Mouse (Mus musculus) ES-E14 (cell line): ENCODE data around the gene Thrb. TPM values are rescaled to one million over a fixed set of nuclear protein-coding genes. Genes with fewer than 3 reads are reported as not detected.

Experiments
- DNase-seq: peaks from one replicate; pipeline ENCODE4 v3.0.0-alpha.2; 2013; ENCODE audit warnings: low read depth, low spot score
- H3K27ac ChIP-seq: 2 replicates; pipeline ENCODE4 v1.5.1; 2012; ENCODE audit warnings: low read depth, mild to moderate bottlenecking, low read length, moderate library complexity, mixed read lengths; ENCODE audit not compliant: poor library complexity, insufficient read depth, severe bottlenecking
- H3K36me3 ChIP-seq: 2 replicates; pipeline ENCODE4 v1.6.1; 2012; ENCODE audit warnings: mild to moderate bottlenecking, low read length, moderate library complexity, mixed read lengths; ENCODE audit not compliant: control insufficient read depth, poor library complexity, insufficient read depth, severe bottlenecking
- H3K4me1 ChIP-seq, 2 experiments: fragments of 150-350 bp in 1 of 2; sonication (generic) in 1 of 2; 2 replicates each; pipeline ENCODE4 v1.6.1; 2012; ENCODE audit warnings: low read length in 2 of 2, mild to moderate bottlenecking in 1 of 2, mixed read lengths in 1 of 2; ENCODE audit not compliant: control insufficient read depth in 2 of 2, insufficient read depth in 2 of 2, poor library complexity in 1 of 2
- H3K4me3 ChIP-seq, 2 experiments: fragments of 150-350 bp in 1 of 2; sonication (generic) in 1 of 2; 2 replicates each; pipeline ENCODE4 v1.5.1; 2012; ENCODE audit warnings: low read length in 2 of 2, low read depth in 1 of 2, mild to moderate bottlenecking in 1 of 2, mixed read lengths in 1 of 2; ENCODE audit not compliant: insufficient read depth in 1 of 2, poor library complexity in 1 of 2, severe bottlenecking in 1 of 2
- H3K9ac ChIP-seq: 2 replicates; pipeline ENCODE4 v1.6.1; 2012; ENCODE audit warnings: low read depth, mild to moderate bottlenecking, low read length, mixed read lengths; ENCODE audit not compliant: poor library complexity, insufficient read depth, severe bottlenecking
- H3K9me3 ChIP-seq: fragments of 150-350 bp; sonication (generic); 2 replicates; pipeline ENCODE4 v1.6.1; 2012; ENCODE audit warnings: low read depth, mild to moderate bottlenecking, low read length; ENCODE audit not compliant: control insufficient read depth, insufficient read depth
- CHD2 ChIP-seq: IDR thresholded peaks from 2 replicates; pipeline ENCODE4 v1.6.1; 2014; ENCODE audit warnings: mild to moderate bottlenecking, low read depth, low read length, inconsistent platforms
- HCFC1 ChIP-seq: IDR thresholded peaks from 2 replicates; pipeline ENCODE4 v1.6.1; 2012; ENCODE audit warnings: low read length, inconsistent platforms, borderline replicate concordance; ENCODE audit not compliant: insufficient read depth
- MAFK ChIP-seq: IDR thresholded peaks from 2 replicates; pipeline ENCODE4 v1.6.1; 2014; ENCODE audit warnings: mild to moderate bottlenecking, low read depth, low read length, inconsistent platforms; ENCODE audit not compliant: insufficient read depth
- ZC3H11A ChIP-seq: IDR thresholded peaks from 2 replicates; pipeline ENCODE4 v1.6.1; 2012; ENCODE audit warnings: low read depth, mild to moderate bottlenecking, inconsistent platforms, low read length, borderline replicate concordance
- ZNF384 ChIP-seq: IDR thresholded peaks from 2 replicates; pipeline ENCODE4 v1.6.1; 2012; ENCODE audit warnings: low read depth, low read length, inconsistent platforms
- in situ Hi-C, 2 experiments: fragments of 600-800 bp; cut with MboI; formaldehyde crosslinking; loops; one replicate each; pipeline ENCODE4 v1.15.1; 2025; ENCODE audit warnings: low sequenced_read_pairs in 2 of 2, inconsistent platforms in 1 of 2; ENCODE audit not compliant: unreplicated experiment in 2 of 2
- total RNA-seq: library from RNA; depleted of rRNA; stranded (reverse); fragments of 300-350 nt; gene quantifications from 2 replicates; pipeline ENCODE4 v1.2.3, GENCODE M21; 2012

The Thrb gene
- total RNA-seq, 1 experiment: 0.76 TPM

- Histone ChIP-seq H3K9me3 (no peaks in the 10 kb centered on the region), H3K36me3 (no peaks in the 10 kb centered on the region), H3K4me1 (no peaks in the 10 kb centered on the region), H3K4me3 (no peak overlapping the region), H3K27ac (no peak overlapping the region), H3K9ac (no peak overlapping the region)
- no peak for DNase-seq
- no peak for TF ChIP-seq CHD2
- TF ChIP-seq ZC3H11A: no peak
- no peak for TF ChIP-seq HCFC1
- no peak for TF ChIP-seq MAFK
- TF ChIP-seq ZNF384: no peak
- in situ Hi-C loops: no loop called here
Observed at GRCm38 (mm10) chr14:17972665-17973064, 312.6 kb downstream of the Thrb start.

GRCm38 (mm10) chr14:17975786-17976185, 315.7 kb downstream of the Thrb start:
- in situ Hi-C loops: no loop called here
- no peak for DNase-seq
- no peaks in the 10 kb centered on the region for H3K9me3 ChIP-seq
- TF ChIP-seq ZNF384 (no peak), HCFC1 (no peak), MAFK (no peak), ZC3H11A (no peak), CHD2 (no peak)
- H3K36me3 ChIP-seq: no peaks in the 10 kb centered on the region
- no peaks in the 10 kb centered on the region for H3K4me1 ChIP-seq
- no peak overlapping the region for H3K27ac ChIP-seq
- H3K9ac ChIP-seq: no peak overlapping the region
- H3K4me3 ChIP-seq: no peak overlapping the region

GRCm38 (mm10) chr14:17978259-17978658, 318.2 kb downstream of the Thrb start:
- no peak for DNase-seq
- Histone ChIP-seq H3K36me3 (no peaks in the 10 kb centered on the region), H3K27ac (no peak overlapping the region), H3K9ac (no peak overlapping the region), H3K4me3 (no peak overlapping the region), H3K9me3 (no peaks in the 10 kb centered on the region), H3K4me1 (no peaks in the 10 kb centered on the region)
- TF ChIP-seq MAFK (no peak), HCFC1 (no peak), CHD2 (no peak), ZNF384 (no peak), ZC3H11A (no peak)
- in situ Hi-C loops: no loop called here

- TF ChIP-seq ZNF384 (no peak), HCFC1 (no peak), MAFK (no peak)
- no peaks in the 10 kb centered on the region for H3K4me1 ChIP-seq
- no peak overlapping the region for H3K9ac ChIP-seq
- H3K36me3 ChIP-seq: no peaks in the 10 kb centered on the region
- no peaks in the 10 kb centered on the region for H3K9me3 ChIP-seq
- H3K27ac ChIP-seq: no peak overlapping the region
- no peak for DNase-seq
- in situ Hi-C loops: no loop called here
- no peak overlapping the region for H3K4me3 ChIP-seq
Observed at GRCm38 (mm10) chr14:17981258-17981657, 321.2 kb downstream of the Thrb start.

GRCm38 (mm10) chr14:17982017-17982416, 322.0 kb downstream of the Thrb start:
- H3K9me3 ChIP-seq: no peaks in the 10 kb centered on the region
- no peak for TF ChIP-seq ZC3H11A
- H3K4me3 ChIP-seq: no peak overlapping the region
- no peaks in the 10 kb centered on the region for H3K4me1 ChIP-seq
- no peaks in the 10 kb centered on the region for H3K36me3 ChIP-seq
- in situ Hi-C loops: no loop called here
- H3K9ac ChIP-seq: no peak overlapping the region
- H3K27ac ChIP-seq: no peak overlapping the region
- no peak for DNase-seq
